Mouse (Mus musculus) CH12.LX (cell line): ENCODE results near the gene Pef1. TPM values are rescaled to one million over a fixed set of nuclear protein-coding genes. Genes with fewer than 3 reads are reported as not detected.

Experiments
- DNase-seq: peaks from one replicate; pipeline ENCODE4 v3.0.0-alpha.2; 2013; ENCODE audit errors: extremely low read depth
- H3K27ac ChIP-seq: 2 replicates; pipeline ENCODE4 v1.5.1; 2012; ENCODE audit warnings: low read depth, mild to moderate bottlenecking, control low read depth, moderate library complexity; ENCODE audit not compliant: insufficient read depth
- H3K27me3 ChIP-seq: replicated peaks from 2 replicates; pipeline ENCODE3; 2012; ENCODE audit warnings: inconsistent platforms
- H3K36me3 ChIP-seq, 2 experiments: replicated peaks in 1 of 2; 2 replicates each; pipeline versions ENCODE3 to v1.6.1; 2012; ENCODE audit warnings: inconsistent platforms in 1 of 2, low read length in 1 of 2, mild to moderate bottlenecking in 1 of 2, mixed read lengths in 1 of 2, moderate library complexity in 1 of 2; ENCODE audit not compliant: control insufficient read depth in 1 of 2, insufficient read depth in 1 of 2
- H3K4me1 ChIP-seq, 2 experiments: 2 replicates each; pipeline ENCODE4 v1.6.1; 2012; ENCODE audit warnings: inconsistent platforms in 1 of 2, moderate library complexity in 1 of 2; ENCODE audit not compliant: insufficient read depth in 2 of 2, control insufficient read depth in 1 of 2
- H3K4me2 ChIP-seq: 2 replicates; pipeline ENCODE4 v1.6.1; 2012; ENCODE audit warnings: low read depth, mild to moderate bottlenecking, control low read depth; ENCODE audit not compliant: poor library complexity, insufficient read depth, severe bottlenecking
- H3K4me3 ChIP-seq, 3 experiments: fragments of 150-350 bp in 1 of 3; sonication (generic) in 1 of 3; replicated peaks in 1 of 3; 2 replicates each; pipeline versions ENCODE3 to v1.5.1; 2011 to 2012; ENCODE audit warnings: low read depth in 2 of 3, low read length in 2 of 3, mild to moderate bottlenecking in 2 of 3, moderate library complexity in 2 of 3, control low read depth in 1 of 3, improper control_type of control experiment in 1 of 3, inconsistent platforms in 1 of 3, mixed read lengths in 1 of 3; ENCODE audit not compliant: poor library complexity in 1 of 3
- H3K79me2 ChIP-seq: replicated peaks from 2 replicates; pipeline ENCODE4 v1.6.1; 2012; ENCODE audit warnings: mild to moderate bottlenecking, moderate library complexity; ENCODE audit not compliant: control insufficient read depth, poor library complexity, insufficient read depth, severe bottlenecking; ENCODE audit errors: extremely low read depth
- H3K9ac ChIP-seq: 2 replicates; pipeline ENCODE4 v1.6.1; 2012; ENCODE audit warnings: low read depth, mild to moderate bottlenecking, control low read depth, moderate library complexity; ENCODE audit not compliant: insufficient read depth
- H3K9me3 ChIP-seq: replicated peaks from 2 replicates; pipeline ENCODE3; 2012; ENCODE audit warnings: low read length, inconsistent platforms, mixed read lengths
- BHLHE40 ChIP-seq: IDR thresholded peaks from 2 replicates; pipeline ENCODE4 v1.6.1; 2011; ENCODE audit warnings: mild to moderate bottlenecking, low read depth, low read length, improper control_type of control experiment
- CHD2 ChIP-seq: IDR thresholded peaks from 2 replicates; pipeline ENCODE4 v1.6.1; 2011; ENCODE audit warnings: low read length, improper control_type of control experiment
- E2F4 ChIP-seq: IDR thresholded peaks from 2 replicates; pipeline ENCODE4 v1.6.1; 2011; ENCODE audit warnings: low read depth, low read length, improper control_type of control experiment; ENCODE audit not compliant: insufficient replicate concordance
- ELF1 ChIP-seq: IDR thresholded peaks from 2 replicates; pipeline ENCODE4 v1.6.1; 2014; ENCODE audit warnings: low read depth, mild to moderate bottlenecking, inconsistent platforms, low read length, improper control_type of control experiment
- EP300 ChIP-seq: IDR thresholded peaks from 2 replicates; pipeline ENCODE4 v1.6.1; 2011; ENCODE audit warnings: low read length, improper control_type of control experiment
- GABPA ChIP-seq: IDR thresholded peaks from 2 replicates; pipeline ENCODE4 v1.6.1; 2012; ENCODE audit warnings: low read depth, low read length, improper control_type of control experiment, inconsistent platforms; ENCODE audit not compliant: insufficient replicate concordance
- HCFC1 ChIP-seq: IDR thresholded peaks from 2 replicates; pipeline ENCODE4 v1.6.1; 2012; ENCODE audit warnings: low read depth, mild to moderate bottlenecking, inconsistent platforms, low read length, improper control_type of control experiment
- JUND ChIP-seq: conservative IDR thresholded peaks from 2 replicates; pipeline ENCODE4 v1.6.1; 2011; ENCODE audit warnings: low read depth, low read length, improper control_type of control experiment
- KAT2A ChIP-seq: IDR thresholded peaks from 2 replicates; pipeline ENCODE4 v1.6.1; 2012; ENCODE audit warnings: low read length, improper control_type of control experiment, inconsistent platforms; ENCODE audit not compliant: insufficient replicate concordance
- MAX ChIP-seq: IDR thresholded peaks from 2 replicates; pipeline ENCODE4 v1.6.1; 2011; ENCODE audit warnings: low read length, improper control_type of control experiment
- MAZ ChIP-seq: IDR thresholded peaks from 2 replicates; pipeline ENCODE4 v1.6.1; 2012; ENCODE audit warnings: low read depth, mild to moderate bottlenecking, inconsistent platforms, low read length, improper control_type of control experiment, moderate library complexity
- MEF2A ChIP-seq: IDR thresholded peaks from 2 replicates; pipeline ENCODE4 v1.6.1; 2014; ENCODE audit warnings: low read depth, mild to moderate bottlenecking, inconsistent platforms, low read length, improper control_type of control experiment, borderline replicate concordance
- MXI1 ChIP-seq: IDR thresholded peaks from 2 replicates; pipeline ENCODE4 v1.6.1; 2011; ENCODE audit warnings: mild to moderate bottlenecking, low read depth, low read length, improper control_type of control experiment
- MYC ChIP-seq: IDR thresholded peaks from 2 replicates; pipeline ENCODE4 v1.6.1; 2011; ENCODE audit warnings: low read depth, mild to moderate bottlenecking, improper control_type of control experiment, low read length
- NELFE ChIP-seq: IDR thresholded peaks from 2 replicates; pipeline ENCODE4 v1.6.1; 2011; ENCODE audit warnings: low read depth, low read length, improper control_type of control experiment
- NRF1 ChIP-seq: IDR thresholded peaks from 2 replicates; pipeline ENCODE4 v1.6.1; 2014; ENCODE audit warnings: low read depth, mild to moderate bottlenecking, inconsistent platforms, low read length, improper control_type of control experiment, moderate library complexity
- POLR2A ChIP-seq: IDR thresholded peaks from 2 replicates; pipeline ENCODE4 v1.6.1; 2011; ENCODE audit warnings: low read depth, mild to moderate bottlenecking, improper control_type of control experiment, low read length
- SIN3A ChIP-seq: IDR thresholded peaks from 2 replicates; pipeline ENCODE4 v1.6.1; 2012; ENCODE audit warnings: low read length, improper control_type of control experiment, inconsistent platforms
- TCF12 ChIP-seq: IDR thresholded peaks from 2 replicates; pipeline ENCODE4 v1.6.1; 2014; ENCODE audit warnings: low read depth, mild to moderate bottlenecking, inconsistent platforms, low read length, improper control_type of control experiment
- UBTF ChIP-seq: IDR thresholded peaks from 2 replicates; pipeline ENCODE4 v1.6.1; 2012; ENCODE audit warnings: low read depth, mild to moderate bottlenecking, inconsistent platforms, low read length, improper control_type of control experiment, moderate library complexity
- ZMIZ1 ChIP-seq: IDR thresholded peaks from 2 replicates; pipeline ENCODE4 v1.6.1; 2012; ENCODE audit warnings: low read depth, mild to moderate bottlenecking, inconsistent platforms, low read length, improper control_type of control experiment
- ZNF384 ChIP-seq: IDR thresholded peaks from 2 replicates; pipeline ENCODE4 v1.6.1; 2012; ENCODE audit warnings: low read depth, low read length, improper control_type of control experiment, inconsistent platforms
- dilution Hi-C: fragments of 300-500 bp; cut with MboI; formaldehyde crosslinking; loops from 2 replicates; pipeline ENCODE4 v1.14.3; 2020; ENCODE audit warnings: low sequenced_read_pairs; ENCODE audit not compliant: extremely low pct_unique_long_range_greater_than_20kb, extremely low pct_ligation_motif_present
- in situ Hi-C: fragments of 300-500 bp; cut with MboI; formaldehyde crosslinking; loops from 3 replicates; pipeline ENCODE4 v1.14.3; 2019; ENCODE audit warnings: low sequenced_read_pairs, low pct_ligation_motif_present, low pct_unique_long_range_greater_than_20kb, mixed read lengths
- polyA plus RNA-seq: library from polyadenylated mRNA; unstranded; fragments of >175 nt; gene quantifications from 2 replicates; pipeline ENCODE4 v1.2.1, GENCODE M21; 2012; ENCODE audit warnings: low read depth; ENCODE audit not compliant: insufficient read length
- total RNA-seq, 2 experiments: library from RNA; depleted of rRNA; stranded (reverse); fragments of 300-350 nt in 1 of 2; fragments of >200 nt in 1 of 2; gene quantifications; 2 replicates each; pipeline ENCODE4 v1.2.3; 2012 to 2014

The Pef1 gene
- total and polyA plus RNA-seq, 3 experiments, result 26.2 to 38.6 (median 32.5) TPM

- TF ChIP-seq MEF2A, result 0 out of 2 replicates have a peak, but pooled peaks have one; percentile 14
Observed at GRCm38 (mm10) chr4:130107065-130107443, 4.7 kb downstream of the Pef1 start (continued).

DNA sequence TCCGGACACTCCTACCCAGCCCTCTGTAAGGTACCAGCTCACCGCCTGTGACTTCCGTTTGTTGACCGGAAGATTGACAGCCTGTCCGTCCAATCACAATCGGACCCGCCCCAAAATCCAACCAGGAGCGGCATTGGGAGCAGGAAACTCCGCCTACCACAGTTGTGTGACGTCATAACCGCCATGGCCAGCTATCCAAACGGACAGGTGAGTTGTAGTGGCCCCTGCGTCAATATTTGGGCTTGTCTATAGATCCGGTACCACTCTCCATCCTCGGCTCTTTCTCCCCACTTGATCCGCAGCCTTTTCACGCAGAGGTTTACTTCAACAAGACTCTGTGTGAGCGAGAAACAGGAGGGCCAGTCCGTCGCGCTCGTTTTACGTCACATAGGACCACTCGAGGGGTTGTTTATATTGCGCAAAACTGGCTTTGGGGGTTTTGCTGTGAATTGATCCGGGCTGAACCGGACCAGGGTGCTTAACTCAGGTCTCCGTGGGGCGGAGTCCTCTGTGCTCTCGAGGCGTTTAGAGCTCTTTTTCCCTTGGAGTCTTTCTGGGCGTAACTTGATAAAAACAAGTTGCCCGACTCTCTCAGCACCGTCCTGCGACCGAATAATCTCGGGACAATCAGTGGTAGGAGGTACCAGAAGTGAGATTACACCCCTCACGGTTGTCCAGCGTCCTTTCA, 5.2 kb downstream of the Pef1 start:
- in situ Hi-C loops, result no loop called here

DNA sequence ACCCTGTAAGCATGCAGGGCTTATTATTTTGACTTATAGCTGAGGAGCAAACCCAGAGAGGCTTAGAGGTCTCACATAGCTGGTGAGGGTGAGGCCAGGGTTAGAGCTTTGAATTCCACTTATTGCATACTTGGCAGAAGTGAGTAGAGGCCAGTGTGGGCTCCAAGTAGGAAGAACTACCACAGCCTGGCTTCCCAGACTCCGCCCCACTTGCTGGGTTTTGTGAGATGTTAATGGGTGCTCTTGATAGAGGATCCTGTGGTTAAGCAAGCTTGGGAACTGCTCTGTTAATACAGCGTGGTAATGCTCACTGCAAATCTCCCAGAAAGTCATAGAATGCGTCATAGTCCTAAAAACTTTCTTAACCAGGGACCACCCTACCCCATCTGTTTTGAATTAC, 6.6 kb downstream of the Pef1 start:
- Histone ChIP-seq H3K79me2 (peaks cover 3% of the 10 kb centered on the region; the same call in 1 of the 2 replicates), H3K9ac (no peak overlapping the region), H3K27ac (no peak overlapping the region), H3K36me3 (peaks cover 0 to 33% of the 10 kb centered on the region in 2 experiments), H3K4me3 (no peak overlapping the region), H3K4me2 (no peak overlapping the region), H3K27me3 (peaks cover 2% of the 10 kb centered on the region), H3K4me1 (peaks cover 2 to 19% of the 10 kb centered on the region in 2 experiments; a peak in 2 of 4 replicates), H3K9me3 (no peaks in the 10 kb centered on the region)
- TF ChIP-seq MAX (no peak), EP300 (no peak), ELF1 (no peak), NRF1 (no peak), POLR2A (no peak), TCF12 (no peak), E2F4 (no peak), KAT2A (no peak), HCFC1 (no peak), ZNF384 (no peak), UBTF (no peak)
- no peak for DNase-seq
- in situ Hi-C loops (no loop called here), dilution Hi-C loops (no loop called here)

More for the DNA sequence above, 5.2 kb downstream of the Pef1 start:
- peaks cover 2% of the 10 kb centered on the region for H3K27me3 ChIP-seq
- TF ChIP-seq ELF1, result peak; percentile 86
- TF ChIP-seq MAZ, result no peak
- TF ChIP-seq ZMIZ1, result no peak
- TF ChIP-seq MXI1, result no peak
- TF ChIP-seq GABPA, result peak; percentile 6; the same call in 1 of the 2 replicates
- 0 out of 2 replicates have a peak, but pooled peaks have one; percentile 22 for TF ChIP-seq NELFE
- TF ChIP-seq SIN3A, result peak; percentile 49; the same call in 1 of the 2 replicates
- peak; percentile 58; the same call in 1 of the 2 replicates for TF ChIP-seq POLR2A
- 0 out of 2 replicates have a peak, but pooled peaks have one; percentile 29 for TF ChIP-seq MYC
- TF ChIP-seq BHLHE40, result 0 out of 2 replicates have a peak, but pooled peaks have one; percentile 1
- TF ChIP-seq CHD2, result peak; percentile 76; the same call in 1 of the 2 replicates
- TF ChIP-seq JUND, result peak; percentile 26; the same call in 1 of the 2 replicates
- peak; percentile 79 for TF ChIP-seq HCFC1
- H3K4me1 ChIP-seq, result peaks cover 3 to 19% of the 10 kb centered on the region in 2 experiments
- H3K4me3 ChIP-seq, result peak overlapping the region; percentile 73 to 96 (median 75)
- DNase-seq, result peak; percentile 99
- no peak overlapping the region for H3K27ac ChIP-seq
- H3K9ac ChIP-seq, result peak overlapping the region; percentile 78
- H3K9me3 ChIP-seq, result peaks cover 4% of the 10 kb centered on the region
- H3K79me2 ChIP-seq, result peaks cover 3% of the 10 kb centered on the region; the same call in 1 of the 2 replicates
- dilution Hi-C loops, result no loop called here
- peaks cover 0 to 20% of the 10 kb centered on the region in 2 experiments for H3K36me3 ChIP-seq
- peak overlapping the region; percentile 60 for H3K4me2 ChIP-seq
